Mouse (Mus musculus) induced T-regulatory cell, adult 2 months (primary cell): ENCODE measurements around the gene Kcnj6.
A peak's percentile ranks its signal among the peaks of the same experiment; 100 is the strongest.
"Not testable (repeated sequence)": the region's sequence is repeated elsewhere in the genome, so short reads cannot be mapped to it uniquely, and the experiment has no call there.

ENCODE experiments used
- DNase-seq: peaks from one replicate; pipeline ENCODE4 v3.0.0-alpha.2; 2012; ENCODE audit warnings: low read depth

The Kcnj6 gene

DNA sequence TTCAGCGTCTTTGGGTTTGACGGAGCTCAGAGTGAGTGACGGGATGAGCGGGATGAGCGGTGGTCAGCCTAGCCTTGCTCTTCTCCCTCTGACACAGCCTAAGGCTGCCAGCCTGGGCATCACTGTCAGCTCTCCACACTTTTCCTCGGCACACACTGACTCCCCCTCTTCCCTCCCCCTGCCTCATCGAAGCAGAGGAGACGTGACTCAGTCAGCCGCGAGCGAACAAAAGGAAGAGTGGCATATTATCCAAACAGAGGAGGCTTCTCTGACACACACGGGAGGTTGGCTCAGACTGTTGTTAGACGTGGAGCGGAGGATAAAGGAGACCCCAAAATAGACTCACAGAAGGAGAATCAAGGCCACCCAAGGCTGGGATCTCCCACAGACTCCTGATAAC, 147.1 kb downstream of the Kcnj6 start:
- no peak for DNase-seq

GRCm38 (mm10) chr16:94845996-94846395, 151.5 kb downstream of the Kcnj6 start:
- DNase-seq = no peak

- DNase-seq = peak; percentile 1
Measured at GRCm38 (mm10) chr16:94844769-94845168, 152.7 kb downstream of the Kcnj6 start.

GRCm38 (mm10) chr16:94839398-94839797, 158.1 kb downstream of the Kcnj6 start:
- no peak for DNase-seq

DNA sequence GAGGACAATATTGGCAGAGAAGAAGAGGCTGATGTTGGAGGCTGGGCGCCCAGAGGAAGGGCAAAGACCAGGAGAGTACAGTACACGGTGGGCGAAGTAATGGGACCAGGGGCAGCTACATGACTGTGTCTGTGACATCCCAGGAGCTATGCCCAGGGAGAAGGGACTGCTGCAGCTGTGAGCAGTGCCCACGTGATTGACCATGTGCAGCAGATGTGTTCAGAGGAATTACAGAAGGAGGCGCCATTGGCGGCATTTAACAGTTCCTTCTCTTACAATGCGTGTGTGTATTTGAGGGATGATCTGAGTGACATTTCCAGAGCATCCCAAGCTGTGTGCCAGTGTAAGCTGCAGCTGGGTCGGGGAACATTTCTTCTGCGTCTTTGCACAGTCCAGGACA, 159.6 kb downstream of the Kcnj6 start:
- no peak for DNase-seq

- no peak for DNase-seq
Measured at GRCm38 (mm10) chr16:94834502-94834901, 163.0 kb downstream of the Kcnj6 start.

DNA sequence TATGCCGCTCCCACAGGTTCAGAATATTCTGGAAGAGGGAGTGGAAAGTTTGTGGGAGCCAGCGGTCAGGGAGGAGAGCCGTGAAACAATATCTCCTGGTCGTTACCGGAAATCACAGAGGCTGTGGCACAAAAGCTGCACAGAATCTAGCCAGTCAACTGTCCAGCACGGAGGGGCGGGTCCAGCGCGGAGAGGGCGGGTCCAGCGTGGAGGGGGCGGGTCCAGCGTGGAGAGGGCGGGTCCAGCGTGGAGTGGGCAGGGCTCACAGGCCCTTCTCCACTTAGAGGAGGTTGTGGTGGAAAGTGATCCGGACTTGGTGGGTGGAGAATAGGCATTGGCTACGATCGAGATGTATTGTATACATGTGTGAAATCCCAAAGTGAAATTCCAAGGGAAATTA, 169.3 kb downstream of the Kcnj6 start:
- no peak for DNase-seq

GRCm38 (mm10) chr16:94827092-94827585, 170.4 kb downstream of the Kcnj6 start:
- DNase-seq = no peak

GRCm38 (mm10) chr16:94825274-94825673, 172.2 kb downstream of the Kcnj6 start:
- no peak for DNase-seq

DNA sequence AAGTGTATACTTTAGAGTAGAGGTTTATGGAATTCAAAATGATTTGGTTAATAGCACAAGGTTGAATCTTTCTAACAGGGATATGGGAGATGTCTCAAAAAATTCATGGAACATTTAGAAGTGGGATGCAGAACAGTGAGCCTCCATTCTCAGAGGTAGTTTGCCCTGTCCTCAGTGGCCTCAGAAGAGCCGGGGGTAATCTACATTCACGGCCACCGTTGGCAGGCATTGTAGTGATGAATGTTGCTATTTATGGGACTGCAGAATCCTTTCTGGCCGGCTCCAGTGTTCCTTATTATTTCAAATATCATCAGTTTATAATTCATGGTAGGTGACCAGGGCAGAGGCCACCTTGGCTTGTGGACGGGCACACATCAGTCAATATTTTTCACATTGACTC, 174.9 kb downstream of the Kcnj6 start:
- no peak for DNase-seq

DNA sequence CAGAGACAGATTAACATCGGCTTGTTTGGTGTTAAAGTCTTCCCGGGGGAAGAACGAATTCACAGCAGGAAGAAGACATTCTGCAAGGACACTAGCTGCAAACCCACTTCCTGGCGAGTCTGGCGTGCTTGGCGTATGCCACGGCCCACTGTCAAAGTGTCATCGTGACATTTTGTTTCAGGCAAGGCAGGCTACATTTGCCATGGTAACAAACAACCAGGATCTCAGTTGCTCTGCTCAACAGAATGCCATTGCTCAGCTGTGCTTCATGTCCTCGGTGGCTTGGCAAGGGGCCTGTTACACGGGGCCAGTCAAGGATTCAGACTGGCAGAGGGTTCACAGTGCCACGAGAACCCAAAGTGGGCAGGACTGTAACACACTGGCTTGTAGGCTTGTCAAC, 175.9 kb downstream of the Kcnj6 start:
- no peak for DNase-seq

GRCm38 (mm10) chr16:94816391-94816790, 181.1 kb downstream of the Kcnj6 start:
- peak; percentile 68 for DNase-seq

DNA sequence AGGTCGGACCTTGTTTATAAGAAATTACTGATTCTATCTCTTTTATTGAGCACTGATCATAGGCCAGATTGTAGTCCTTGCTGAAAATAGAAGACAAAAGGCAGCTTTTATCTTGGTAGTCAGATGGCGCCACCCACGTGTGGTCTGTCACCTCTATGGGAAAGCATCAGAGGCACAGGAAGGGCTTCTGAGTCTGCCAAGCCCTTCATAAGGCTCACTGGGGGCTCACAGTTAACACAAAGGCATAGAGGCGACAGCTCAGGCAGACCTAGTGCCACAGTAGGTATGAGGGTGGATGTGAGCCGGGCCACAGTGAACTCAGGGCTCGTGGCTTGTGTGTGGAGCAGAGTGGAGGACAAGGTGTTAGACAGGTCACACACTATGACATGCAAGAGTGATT, 181.6 kb downstream of the Kcnj6 start:
- DNase-seq = peak; percentile 3

DNA sequence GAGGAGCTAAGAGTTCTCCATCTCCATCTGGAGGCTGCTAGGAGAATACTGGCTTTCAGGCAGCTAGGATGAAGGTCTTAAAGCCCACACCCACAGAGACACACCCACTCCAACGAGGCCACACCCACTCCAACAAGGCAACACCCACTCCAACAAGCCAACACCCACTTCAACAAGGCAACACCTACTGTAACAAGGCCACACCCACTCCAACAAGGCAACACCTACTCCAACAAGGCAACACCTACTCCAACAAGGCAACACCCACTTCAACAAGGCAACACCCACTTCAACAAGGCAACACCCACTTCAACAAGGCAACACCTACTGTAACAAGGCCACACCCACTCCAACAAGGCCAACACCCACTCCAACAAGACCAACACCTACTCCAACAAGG, 188.2 kb downstream of the Kcnj6 start:
- DNase-seq = not testable (repeated sequence)

DNA sequence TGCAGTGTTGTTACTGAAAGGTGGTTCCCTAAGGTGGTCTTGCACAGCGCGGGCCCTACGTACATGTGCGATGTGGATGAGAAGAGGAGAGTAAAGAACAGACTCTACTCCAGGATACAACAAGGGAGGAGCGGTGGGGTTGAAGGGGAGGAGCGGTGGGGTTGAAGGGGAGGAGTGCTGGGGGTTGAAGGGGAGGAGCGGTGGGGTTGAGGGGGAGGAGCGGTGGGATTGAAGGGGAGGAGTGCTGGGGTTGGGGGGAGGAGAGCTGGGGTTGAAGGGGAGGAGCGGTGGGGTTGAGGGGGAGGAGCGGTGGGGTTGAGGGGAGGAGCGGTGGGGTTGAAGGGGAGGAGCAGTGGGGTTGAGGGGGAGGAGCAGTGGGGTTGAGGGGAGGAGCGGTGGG, 199.3 kb downstream of the Kcnj6 start:
- no peak for DNase-seq

DNA sequence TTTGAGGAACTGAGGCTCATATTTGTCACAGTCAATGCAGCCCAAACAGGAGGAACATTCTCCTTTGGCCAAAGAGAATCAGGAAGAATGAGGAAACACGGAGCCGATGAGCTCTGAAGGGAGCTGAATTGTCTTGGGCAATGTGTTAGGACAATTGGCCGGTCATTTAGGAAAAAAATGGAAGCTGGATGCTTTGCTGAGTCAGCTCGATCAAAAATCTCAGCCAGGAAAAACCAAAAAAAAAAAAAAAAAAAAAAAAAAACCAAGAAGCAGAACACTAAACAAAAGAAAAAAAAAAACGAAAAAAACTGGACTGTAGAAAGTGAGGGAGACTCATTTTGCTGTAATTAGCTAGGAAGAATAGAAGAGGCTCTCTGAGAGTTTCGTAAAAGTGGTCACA, 200.1 kb downstream of the Kcnj6 start:
- DNase-seq = no peak

GRCm38 (mm10) chr16:94793041-94793440, 204.5 kb downstream of the Kcnj6 start:
- DNase-seq = no peak

DNA sequence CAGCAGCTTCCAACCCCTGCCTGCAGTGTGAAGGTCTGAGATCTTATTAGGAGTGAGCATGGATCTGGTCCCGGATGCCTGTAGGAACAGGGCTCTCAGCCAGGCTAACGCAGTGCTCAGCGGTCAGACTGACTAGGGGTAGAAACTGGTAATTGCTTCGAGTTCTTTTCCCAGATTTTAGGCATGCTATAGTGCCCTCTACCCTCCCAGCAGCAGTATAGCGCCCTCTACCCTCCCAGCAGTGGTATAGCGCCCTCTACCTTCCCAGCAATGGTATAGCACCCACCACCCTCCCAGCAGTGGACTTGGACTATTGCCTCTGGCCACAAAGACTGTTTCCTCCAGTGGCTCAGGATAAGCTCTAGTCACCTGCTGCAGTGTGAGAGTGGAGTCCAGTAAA, 207.5 kb downstream of the Kcnj6 start:
- DNase-seq = peak; percentile 28

DNA sequence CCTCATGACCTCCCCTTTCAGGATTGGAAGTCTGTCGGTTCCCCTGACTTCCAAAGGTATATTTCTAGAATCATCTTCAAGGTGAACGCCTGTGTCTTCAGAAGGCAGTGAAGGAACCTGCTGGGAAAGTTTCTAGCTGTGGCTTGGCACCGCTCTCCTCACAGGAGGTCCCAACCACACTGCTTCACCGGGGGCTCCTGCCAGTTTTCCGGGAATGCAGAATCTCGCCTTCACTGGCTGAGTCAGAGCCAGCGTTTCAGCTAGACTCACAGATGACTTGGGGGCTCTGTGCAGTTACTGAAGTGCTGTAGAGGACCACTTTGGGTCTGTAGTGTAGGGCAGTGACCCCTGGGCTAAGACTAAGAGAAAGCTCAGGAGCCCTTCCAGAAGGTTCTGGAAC, 208.8 kb downstream of the Kcnj6 start:
- no peak for DNase-seq

DNA sequence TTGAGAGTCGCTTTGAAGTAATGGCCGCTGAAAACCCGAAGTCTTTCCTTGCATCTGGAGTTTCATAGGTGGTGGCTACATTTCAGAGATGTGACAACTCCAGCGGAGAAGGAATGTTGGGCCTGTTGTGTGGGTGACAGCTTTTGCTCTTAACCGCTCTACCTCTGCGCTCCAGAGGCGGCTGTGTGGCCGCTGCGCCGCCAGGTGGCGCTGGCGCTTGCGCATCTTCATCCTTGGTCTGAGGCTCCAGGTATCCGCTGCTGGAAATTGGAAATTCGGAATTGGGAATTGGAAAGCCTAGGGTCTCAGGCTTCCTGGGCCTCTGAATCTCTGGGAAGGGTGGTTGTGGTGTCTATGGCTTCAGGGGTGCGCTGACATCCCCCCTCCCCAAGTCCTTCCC, 209.3 kb downstream of the Kcnj6 start:
- DNase-seq = peak; percentile 32

GRCm38 (mm10) chr16:94785873-94786272, 211.6 kb downstream of the Kcnj6 start:
- no peak for DNase-seq

- peak; percentile 47 for DNase-seq
Measured at GRCm38 (mm10) chr16:94783696-94784095, 213.8 kb downstream of the Kcnj6 start.

GRCm38 (mm10) chr16:94782110-94782946, 215.2 kb downstream of the Kcnj6 start:
- DNase-seq = no peak

DNA sequence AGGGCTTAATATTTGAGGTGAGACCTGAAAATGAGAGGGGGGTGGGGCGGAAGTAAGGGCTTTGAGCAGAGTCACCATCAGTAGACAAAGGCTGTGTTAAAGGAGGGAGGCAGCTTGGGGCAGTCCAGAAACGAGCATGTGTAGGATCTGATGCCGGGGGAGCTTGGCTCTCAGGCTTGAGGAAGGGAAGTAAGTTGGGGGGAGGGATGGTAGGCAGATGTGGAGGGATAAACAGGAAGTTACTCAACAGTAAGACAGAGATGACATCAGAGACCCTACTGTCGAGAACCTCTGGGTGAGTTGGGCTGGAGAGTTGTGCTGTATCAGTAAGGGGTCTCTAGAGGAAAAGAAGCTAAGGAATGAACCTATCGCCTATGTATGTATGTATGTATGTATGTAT, 223.6 kb downstream of the Kcnj6 start:
- no peak for DNase-seq
